18 mouse cellular contexts compared by ENCODE assay signal in the genomic region with DNA sequence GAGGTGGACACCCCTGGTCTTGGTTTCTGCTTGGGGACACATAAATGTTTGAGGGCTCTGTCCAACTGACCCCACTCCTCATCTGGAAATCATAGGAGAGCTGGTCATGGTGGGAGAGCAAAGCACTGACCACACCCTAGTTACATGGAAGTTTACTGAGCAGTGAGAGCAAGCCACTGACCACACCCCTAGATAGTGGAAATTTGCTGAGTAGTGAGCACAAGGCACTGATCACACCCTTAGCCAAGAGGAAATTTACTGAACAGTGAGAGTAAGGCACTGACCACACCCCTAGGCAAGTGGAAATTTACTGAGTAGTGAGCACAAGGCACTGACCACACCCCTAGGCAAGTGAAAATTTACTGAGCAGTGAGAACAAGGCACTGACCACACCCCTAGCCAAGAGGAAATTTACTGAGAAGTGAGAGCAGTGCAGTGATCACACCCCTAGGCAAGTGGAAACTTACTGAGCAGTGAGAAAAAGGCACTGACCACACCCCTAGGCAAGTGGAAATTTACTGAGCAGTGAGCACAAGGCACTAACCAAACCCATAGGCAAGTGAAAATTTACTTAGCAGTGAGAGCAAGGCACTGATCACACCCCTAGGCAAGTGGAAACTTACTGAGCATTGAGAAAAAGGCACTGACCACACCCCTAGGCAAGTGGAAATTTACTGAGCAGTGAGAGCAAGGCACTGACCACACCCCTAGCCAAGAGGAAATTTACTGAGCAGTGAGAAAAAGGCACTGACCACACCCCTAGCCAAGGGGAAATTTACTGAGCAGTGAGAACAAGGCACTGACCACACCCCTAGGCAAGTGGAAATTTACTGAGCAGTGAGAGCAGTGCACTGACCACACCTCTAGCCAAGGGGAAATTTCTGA. TPM values are rescaled to one million over a fixed set of nuclear protein-coding genes. Genes with fewer than 3 reads are reported as not detected.
DNase-seq lines count a peak whose midpoint lies in the region; ATAC-seq and TF ChIP-seq lines count a peak whose summit lies in the region.
"Had no signal": no experiment of that assay in that cellular context is flagged by ENCODE, and none has a peak within 500 bp of the region (broad histone marks: within the 10 kb centered on the region; RNA-seq: fewer than 3 reads in every experiment).

No protein-coding gene starts in this region.

- H3K4me2 ChIP-seq in CH12.LX (ENCODE audit: insufficient read depth, low read depth, poor library complexity, severe bottlenecking), result no peak overlapping the region
- H3K4me2 ChIP-seq: hindbrain, embryonic 15.5 days; liver, embryonic 11.5 days; midbrain, embryonic 15.5 days; neural tube, embryonic 13.5 days had no signal

- dilution Hi-C loops in CH12.LX (cut with MboI; ENCODE audit: extremely low pct_ligation_motif_present, extremely low pct_unique_long_range_greater_than_20kb, low sequenced_read_pairs), result no loop called here

- no peaks in the 10 kb centered on the region for H3K4me1 ChIP-seq in CH12.LX (ENCODE audit: control insufficient read depth in 1 of 2, insufficient read depth in 2 of 2)
- 0 out of 2 replicates have a peak, but pooled peaks cover 7% of the 10 kb centered on the region for H3K4me1 ChIP-seq in forebrain, embryonic 10.5 days
- H3K4me1 ChIP-seq: hindbrain, embryonic 15.5 days; midbrain, embryonic 15.5 days; neural tube, embryonic 13.5 days had no signal

- DNase-seq in 3134 (ENCODE audit: extremely low read depth, insufficient read length, low spot score) (peak; percentile 70), CH12.LX (ENCODE audit: extremely low read depth) (peak; percentile 17), ZHBTc4 (ENCODE audit: low read depth, low spot score) (peak; percentile 74), adipocyte (ENCODE audit: low spot score) (no peak)
- DNase-seq in gastrocnemius, postnatal 25 days, result no peak
- DNase-seq in layer of hippocampus, adult 9-11 months, result no peak
- DNase-seq in forebrain, embryonic 10.5 days (ENCODE audit: extremely low spot score, low spot score), result no peak
- DNase-seq: cerebellum, postnatal 10 days; heart, postnatal 10 days; kidney, adult 8-10 months; retina, postnatal 1 day had no signal

- no peak overlapping the region for H3K27ac ChIP-seq in CH12.LX (ENCODE audit: insufficient read depth, low read depth)
- H3K27ac ChIP-seq in forebrain, embryonic 10.5 days, result no peak overlapping the region
- H3K27ac ChIP-seq: hindbrain, embryonic 15.5 days; midbrain, embryonic 15.5 days; neural tube, embryonic 13.5 days had no signal

- TF ChIP-seq EP300 in CH12.LX (IDR thresholded peaks at IDR 0.05; ENCODE audit: low read length), result no peak

- ATAC-seq in megakaryocyte, adult 5-6 weeks (ENCODE audit: poor library complexity, severe bottlenecking), result peak; percentile 58
- ATAC-seq: midbrain, embryonic 15.5 days had no signal

- H3K9me3 ChIP-seq in CH12.LX (replicated peaks; ENCODE audit: low read length), result peaks cover 5% of the 10 kb centered on the region
- no peaks in the 10 kb centered on the region for H3K9me3 ChIP-seq in forebrain, embryonic 10.5 days
- H3K9me3 ChIP-seq: hindbrain, embryonic 15.5 days; midbrain, embryonic 15.5 days; neural tube, embryonic 13.5 days had no signal

- no peaks in the 10 kb centered on the region for H3K79me2 ChIP-seq in CH12.LX (replicated peaks; ENCODE audit: control insufficient read depth, extremely low read depth, insufficient read depth, poor library complexity, severe bottlenecking)

- in situ Hi-C loops in CH12.LX (cut with MboI; ENCODE audit: low pct_ligation_motif_present, low pct_unique_long_range_greater_than_20kb, low sequenced_read_pairs), result no loop called here

- TF ChIP-seq POLR2A in CH12.LX (IDR thresholded peaks at IDR 0.05; ENCODE audit: low read depth, low read length), result no peak

- no peaks in the 10 kb centered on the region for H3K27me3 ChIP-seq in CH12.LX (replicated peaks)
- no peaks in the 10 kb centered on the region for H3K27me3 ChIP-seq in forebrain, embryonic 10.5 days (ENCODE audit: poor library complexity, severe bottlenecking)
- H3K27me3 ChIP-seq: hindbrain, embryonic 15.5 days; midbrain, embryonic 15.5 days; neural tube, embryonic 13.5 days had no signal

- H3K4me3 ChIP-seq in CH12.LX (replicated peaks in 1 of 3; ENCODE audit: low read depth in 2 of 3, low read length in 2 of 3, poor library complexity in 1 of 3), result no peak overlapping the region
- H3K4me3 ChIP-seq in forebrain, embryonic 10.5 days, result no peak overlapping the region
- H3K4me3 ChIP-seq: hindbrain, embryonic 15.5 days; midbrain, embryonic 15.5 days; neural tube, embryonic 13.5 days had no signal

- no peak overlapping the region for H3K9ac ChIP-seq in CH12.LX (ENCODE audit: insufficient read depth, low read depth)
- H3K9ac ChIP-seq: hindbrain, embryonic 15.5 days; midbrain, embryonic 15.5 days; neural tube, embryonic 13.5 days had no signal

- no peaks in the 10 kb centered on the region for H3K36me3 ChIP-seq in CH12.LX (replicated peaks in 1 of 2; ENCODE audit: control insufficient read depth in 1 of 2, insufficient read depth in 1 of 2, low read length in 1 of 2)
- H3K36me3 ChIP-seq in forebrain, embryonic 10.5 days (replicated peaks), result no peaks in the 10 kb centered on the region
- H3K36me3 ChIP-seq: hindbrain, embryonic 15.5 days; midbrain, embryonic 15.5 days; neural tube, embryonic 13.5 days had no signal

- no peak for TF ChIP-seq CTCF in CH12.LX (conservative IDR thresholded peaks at IDR 0.05 in 1 of 2, IDR thresholded peaks at IDR 0.05 in 1 of 2; ENCODE audit: low read depth in 2 of 2, low read length in 2 of 2)

- no peak for TF ChIP-seq RAD21 in CH12.LX (IDR thresholded peaks at IDR 0.05; ENCODE audit: low read depth, low read length)

TF ChIP-seq in CH12.LX, 34 proteins besides CTCF, POLR2A, EP300 and RAD21:
- TF ChIP-seq KAT2A (IDR thresholded peaks at IDR 0.05; ENCODE audit: insufficient replicate concordance, low read length), result no peak
- no peak for TF ChIP-seq UBTF (IDR thresholded peaks at IDR 0.05; ENCODE audit: low read depth, low read length)
- no peak for TF ChIP-seq MXI1 (IDR thresholded peaks at IDR 0.05; ENCODE audit: low read depth, low read length)
- no peak for TF ChIP-seq MEF2A (IDR thresholded peaks at IDR 0.05; ENCODE audit: borderline replicate concordance, low read depth, low read length)
- TF ChIP-seq ZC3H11A (IDR thresholded peaks at IDR 0.05; ENCODE audit: low read depth, low read length), result no peak
- no peak for TF ChIP-seq NRF1 (IDR thresholded peaks at IDR 0.05; ENCODE audit: low read depth, low read length)
- no peak for TF ChIP-seq JUN (IDR thresholded peaks at IDR 0.05; ENCODE audit: insufficient read depth, low read depth, low read length)
- no peak for TF ChIP-seq BHLHE40 (IDR thresholded peaks at IDR 0.05; ENCODE audit: low read depth, low read length)
- no peak for TF ChIP-seq SIN3A (IDR thresholded peaks at IDR 0.05; ENCODE audit: low read length)
- no peak for TF ChIP-seq TBP (conservative IDR thresholded peaks at IDR 0.05; ENCODE audit: low read depth, low read length)
- no peak for TF ChIP-seq E2F4 (IDR thresholded peaks at IDR 0.05; ENCODE audit: insufficient replicate concordance, low read depth, low read length)
- no peak for TF ChIP-seq MAFK (IDR thresholded peaks at IDR 0.05; ENCODE audit: insufficient replicate concordance, low read length)
- TF ChIP-seq ETS1 (conservative IDR thresholded peaks at IDR 0.05; ENCODE audit: low read depth, low read length), result no peak
- no peak for TF ChIP-seq TCF12 (IDR thresholded peaks at IDR 0.05; ENCODE audit: low read depth, low read length)
- TF ChIP-seq PAX5 (IDR thresholded peaks at IDR 0.05; ENCODE audit: low read length), result no peak
- TF ChIP-seq HCFC1 (IDR thresholded peaks at IDR 0.05; ENCODE audit: low read depth, low read length), result no peak
- TF ChIP-seq USF1 (IDR thresholded peaks at IDR 0.05; ENCODE audit: low read depth, low read length), result no peak
- TF ChIP-seq CHD2 (IDR thresholded peaks at IDR 0.05; ENCODE audit: low read length), result no peak

RNA-seq across cellular contexts. Expression of gene Tnfrsf22, which starts 17.2 kb away (rescaled TPM):
- 3.8 and 3.9 TPM in 2 replicates for total RNA-seq in CH12.LX (2012; rRNA removed)
- total RNA-seq in CH12.LX (2014; rRNA removed), result 1.7 and 5.2 TPM in 2 replicates
- polyA plus RNA-seq in CH12.LX (2012; ENCODE audit: insufficient read length, low read depth), result 7.6 and 8.7 TPM in 2 replicates
- total RNA-seq in megakaryocyte, adult 5-6 weeks (2015), result 2.1 and 3.5 TPM in 2 replicates
- 1.7 and 3.5 TPM in 2 replicates for total RNA-seq in megakaryocyte, adult 5-6 weeks (2017)
- 1 to 10 TPM; 1.4 to 1.7 TPM for total RNA-seq in gastrocnemius, postnatal 25 days (2021)
- polyA plus RNA-seq in forebrain, embryonic 10.5 days (2016; fragmentation: Nextera tagmentation; extraction: Ambion mirVana), result 10.1 TPM in 2 replicates

RNA-seq across cellular contexts. Expression of gene Tnfrsf23, which starts 19.0 kb away (rescaled TPM):
- total RNA-seq in CH12.LX (2012; rRNA removed) (0.08 TPM in 1 of 2 replicates, not detected in the other), CH12.LX (2014; rRNA removed) (not detected in 2 replicates)
- polyA plus RNA-seq in CH12.LX (2012; ENCODE audit: insufficient read length, low read depth), result 0.60 and 0.71 TPM in 2 replicates
- total RNA-seq in megakaryocyte, adult 5-6 weeks (2015), result 4.9 and 6.3 TPM in 2 replicates
- 2.2 and 4.3 TPM in 2 replicates for total RNA-seq in megakaryocyte, adult 5-6 weeks (2017)
- total RNA-seq in gastrocnemius, postnatal 25 days (2021), result 1 to 10 TPM; 3.2 to 5.0 TPM
- polyA plus RNA-seq in forebrain, embryonic 10.5 days (2016; fragmentation: Nextera tagmentation; extraction: Ambion mirVana), result 0.09 and 0.15 TPM in 2 replicates
- polyA plus RNA-seq: forebrain, embryonic 11.5 days had no signal

RNA-seq across cellular contexts. Expression of gene Tnfrsf26, which starts 38.1 kb away (rescaled TPM):
- total RNA-seq in CH12.LX (2012; rRNA removed) (7.5 and 8.3 TPM in 2 replicates), CH12.LX (2014; rRNA removed) (8.3 and 10.6 TPM in 2 replicates)
- polyA plus RNA-seq in CH12.LX (2012; ENCODE audit: insufficient read length, low read depth), result 5.4 and 5.7 TPM in 2 replicates
- total RNA-seq in megakaryocyte, adult 5-6 weeks (2015), result 5.7 and 8.4 TPM in 2 replicates
- 4.5 and 5.4 TPM in 2 replicates for total RNA-seq in megakaryocyte, adult 5-6 weeks (2017)
- under 1 TPM; 0.08 to 0.43 TPM for total RNA-seq in gastrocnemius, postnatal 25 days (2021)
- 0.17 and 0.35 TPM in 2 replicates for polyA plus RNA-seq in forebrain, embryonic 10.5 days (2016; fragmentation: Nextera tagmentation; extraction: Ambion mirVana)
- total RNA-seq: left cerebral cortex, postnatal 25 days had no signal

Comparison
In these comparisons a context has a peak if more than half of its experiments do, and no peak if none do; other contexts are left out.
1. DNase-seq: peak in 3134 (single experiment), CH12.LX (single experiment) and ZHBTc4 (single experiment); none in gastrocnemius, postnatal 25 days (single experiment), layer of hippocampus, adult 9-11 months (single experiment), forebrain, embryonic 10.5 days (single experiment) and adipocyte (single experiment).